Mouse (Mus musculus): Measurements from ENCODE around the gene Scgb1b18. TPM values are rescaled to one million over a fixed set of nuclear protein-coding genes. Genes with fewer than 3 reads are reported as not detected.

Gene Scgb1b18
- not detected for total RNA-seq (2023)

DNA sequence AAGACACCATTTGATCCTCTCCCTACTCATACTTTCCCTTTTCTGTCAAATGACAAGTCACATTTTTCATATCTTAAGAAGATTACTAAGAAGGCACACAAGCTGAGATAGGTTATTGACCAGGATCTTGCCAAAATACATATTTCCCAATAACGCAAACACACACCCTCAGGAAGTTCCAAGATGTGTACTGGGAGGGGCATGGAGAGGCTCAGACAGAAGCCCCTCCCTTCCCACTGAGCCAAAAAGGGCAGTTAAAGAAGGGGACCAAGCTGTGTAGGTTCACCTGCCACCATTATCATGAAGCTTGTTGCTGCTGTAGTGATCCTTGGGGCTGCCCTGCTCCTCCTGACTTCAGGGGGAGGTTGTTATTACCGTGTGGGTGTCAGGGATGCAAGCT lies at the start of gene Scgb1b18:
TSS of gene Scgb1b18 (plus strand) at position 301 of the 400 bp plus-strand sequence.

GRCm38 (mm10) chr7:33173764-33174163 lies 11.6 kb upstream of the Scgb1b18 start, which contains the start of gene Scgb2b18:
TSS of gene Scgb2b18 (minus strand) at chr7:33173864.

Other genes starting within 250 kb of the Scgb1b18 start
- gene Scgb2b17, start 129.0 kb upstream of the Scgb1b18 start, total RNA-seq (2023) = not detected
- not detected for gene Scgb1b17, start 122.1 kb upstream of the Scgb1b18 start, total RNA-seq (2023)
- not detected for gene Scgb2b18, start 11.7 kb upstream of the Scgb1b18 start, total RNA-seq (2023)
- not detected for gene Scgb2b19, start 94.8 kb downstream of the Scgb1b18 start, total RNA-seq (2023)
- not detected for gene Scgb1b19, start 101.7 kb downstream of the Scgb1b18 start, total RNA-seq (2023)
- gene Scgb2b20, start 180.8 kb downstream of the Scgb1b18 start, total RNA-seq (2023) = not detected
- not detected for gene Scgb1b20, start 187.7 kb downstream of the Scgb1b18 start, total RNA-seq (2023)